Mouse (Mus musculus): Measurements from ENCODE around the gene Tmem141. TPM values are rescaled to one million over a fixed set of nuclear protein-coding genes. Genes with fewer than 3 reads are reported as not detected.

Tmem141 gene
- polyA plus RNA-seq, 1 experiment from 2014 or later, result 13.4 TPM

DNA sequence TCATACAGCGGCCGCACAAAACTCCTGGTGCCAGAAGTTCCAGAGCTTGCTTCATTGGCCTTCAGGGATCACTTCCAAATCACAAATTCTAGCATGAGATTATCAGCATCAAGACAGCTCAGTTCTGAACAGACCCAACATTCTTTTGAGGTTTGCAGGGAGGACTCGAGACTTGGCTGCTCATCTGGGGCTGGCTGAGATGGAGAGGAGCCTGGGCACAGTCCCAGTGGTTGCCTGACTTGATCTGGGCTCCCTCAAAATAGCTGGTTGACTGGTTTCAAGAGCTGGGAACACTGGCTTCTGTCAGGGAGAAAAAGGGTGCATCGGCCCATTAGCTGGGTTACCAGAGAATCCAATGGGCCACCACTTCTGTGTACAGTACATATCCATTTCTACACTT, 34.9 kb upstream of the Tmem141 start:
- DNase-seq (ENCODE audit: low spot score) (no peak), ATAC-seq (replicated peaks; ENCODE audit: low FRiP score) (no peak)
- Histone ChIP-seq H3K9me3 (ENCODE audit: control insufficient read depth, low read length) (no peaks in the 10 kb centered on the region), H3K4me2 (no peak overlapping the region), H3K4me3 (ENCODE audit: low read depth, low read length) (no peak overlapping the region), H3K4me1 (replicated peaks; ENCODE audit: control insufficient read depth, insufficient read depth, low read length) (no peaks in the 10 kb centered on the region), H3K9ac (ENCODE audit: low read depth, low read length) (no peak overlapping the region), H3K36me3 (ENCODE audit: control insufficient read depth, insufficient read depth, low read length) (no peaks in the 10 kb centered on the region), H3K27ac (ENCODE audit: low read depth, low read length) (no peak overlapping the region), H3K27me3 (replicated peaks; ENCODE audit: control insufficient read depth, insufficient read depth, low read length) (0 out of 2 replicates have a peak, but pooled peaks cover 3% of the 10 kb centered on the region)
- 83% methylated on average over 4 of the region's 4 CpGs for WGBS

GRCm38 (mm10) chr2:25654502-25654901, 32.7 kb upstream of the Tmem141 start:
- no peak overlapping the region for H3K4me2 ChIP-seq
- H3K4me3 ChIP-seq (ENCODE audit: low read depth, low read length), result no peak overlapping the region
- DNase-seq (ENCODE audit: low spot score), result no peak
- H3K36me3 ChIP-seq (ENCODE audit: control insufficient read depth, insufficient read depth, low read length), result no peaks in the 10 kb centered on the region
- no peaks in the 10 kb centered on the region for H3K4me1 ChIP-seq (replicated peaks; ENCODE audit: control insufficient read depth, insufficient read depth, low read length)
- 0 out of 2 replicates have a peak, but pooled peaks cover 3% of the 10 kb centered on the region for H3K27me3 ChIP-seq (replicated peaks; ENCODE audit: control insufficient read depth, insufficient read depth, low read length)
- no peaks in the 10 kb centered on the region for H3K9me3 ChIP-seq (ENCODE audit: control insufficient read depth, low read length)
- WGBS, result 55% methylated on average over 1 of the region's 1 CpGs
- H3K9ac ChIP-seq (ENCODE audit: low read depth, low read length), result no peak overlapping the region
- ATAC-seq (replicated peaks; ENCODE audit: low FRiP score), result no peak
- no peak overlapping the region for H3K27ac ChIP-seq (ENCODE audit: low read depth, low read length)

GRCm38 (mm10) chr2:25652902-25653301, 31.1 kb upstream of the Tmem141 start, which contains the start of gene Lcn8:
Lcn8 (plus strand) TSS chr2:25653120.
- H3K27ac ChIP-seq (ENCODE audit: low read depth, low read length), result no peak within 1 kb of the TSS
- H3K27me3 ChIP-seq (replicated peaks; ENCODE audit: control insufficient read depth, insufficient read depth, low read length), result 0 out of 2 replicates have a peak, but pooled peaks cover 3% of the 10 kb centered on the region
- ATAC-seq (replicated peaks; ENCODE audit: low FRiP score) (no peak), DNase-seq (ENCODE audit: low spot score) (no peak)
- no peak within 1 kb of the TSS for H3K4me3 ChIP-seq (ENCODE audit: low read depth, low read length)
- no peaks in the 10 kb centered on the region for H3K36me3 ChIP-seq (ENCODE audit: control insufficient read depth, insufficient read depth, low read length)
- H3K4me2 ChIP-seq, result no peak within 1 kb of the TSS
- H3K4me1 ChIP-seq (replicated peaks; ENCODE audit: control insufficient read depth, insufficient read depth, low read length), result no peaks in the 10 kb centered on the region
- WGBS, result 67% methylated on average over 2 of the region's 2 CpGs
- H3K9ac ChIP-seq (ENCODE audit: low read depth, low read length), result no peak within 1 kb of the TSS
- no peaks in the 10 kb centered on the region for H3K9me3 ChIP-seq (ENCODE audit: control insufficient read depth, low read length)

DNA sequence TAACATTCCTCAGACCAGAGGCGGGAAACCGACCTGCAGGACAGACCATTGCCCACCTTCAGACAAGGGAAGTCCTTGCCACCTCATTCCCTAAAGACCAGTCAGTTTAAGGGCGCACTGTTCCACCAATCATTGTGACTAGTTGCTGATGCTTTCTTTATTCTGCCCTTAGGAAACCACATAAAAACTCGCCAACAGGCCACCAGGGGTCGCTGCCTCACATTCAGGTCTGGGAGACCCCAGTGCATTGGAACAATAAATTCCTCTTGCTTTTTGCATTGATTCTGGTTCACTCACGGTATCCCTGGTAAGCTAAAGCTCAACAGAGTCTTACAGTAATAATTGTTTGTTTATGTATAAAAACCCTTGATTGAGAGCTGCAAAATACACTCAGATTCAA, 18.1 kb upstream of the Tmem141 start:
- no peak overlapping the region for H3K4me2 ChIP-seq
- H3K36me3 ChIP-seq (ENCODE audit: control insufficient read depth, insufficient read depth, low read length), result no peaks in the 10 kb centered on the region
- no peak overlapping the region for H3K4me3 ChIP-seq (ENCODE audit: low read depth, low read length)
- H3K9me3 ChIP-seq (ENCODE audit: control insufficient read depth, low read length), result no peaks in the 10 kb centered on the region
- no peaks in the 10 kb centered on the region for H3K27me3 ChIP-seq (replicated peaks; ENCODE audit: control insufficient read depth, insufficient read depth, low read length)
- ATAC-seq (replicated peaks; ENCODE audit: low FRiP score), result no peak
- no peaks in the 10 kb centered on the region for H3K4me1 ChIP-seq (replicated peaks; ENCODE audit: control insufficient read depth, insufficient read depth, low read length)
- H3K9ac ChIP-seq (ENCODE audit: low read depth, low read length), result no peak overlapping the region
- no peak overlapping the region for H3K27ac ChIP-seq (ENCODE audit: low read depth, low read length)
- 17% methylated on average over 6 of the region's 6 CpGs for WGBS
- DNase-seq (ENCODE audit: low spot score), result no peak

- 58% methylated on average over 1 of the region's 1 CpGs for WGBS
Measured at GRCm38 (mm10) chr2:25634046-25634445, 12.2 kb upstream of the Tmem141 start.

GRCm38 (mm10) chr2:25633616-25634015, 11.8 kb upstream of the Tmem141 start:
- ATAC-seq (replicated peaks; ENCODE audit: low FRiP score), result no peak
- H3K36me3 ChIP-seq (ENCODE audit: control insufficient read depth, insufficient read depth, low read length), result no peaks in the 10 kb centered on the region

More at GRCm38 (mm10) chr2:25634046-25634445, 12.2 kb upstream of the Tmem141 start:
- no peaks in the 10 kb centered on the region for H3K27me3 ChIP-seq (replicated peaks; ENCODE audit: control insufficient read depth, insufficient read depth, low read length)
- H3K9me3 ChIP-seq (ENCODE audit: control insufficient read depth, low read length), result no peaks in the 10 kb centered on the region
- H3K4me3 ChIP-seq (ENCODE audit: low read depth, low read length), result no peak overlapping the region
- H3K36me3 ChIP-seq (ENCODE audit: control insufficient read depth, insufficient read depth, low read length), result no peaks in the 10 kb centered on the region
- no peaks in the 10 kb centered on the region for H3K4me1 ChIP-seq (replicated peaks; ENCODE audit: control insufficient read depth, insufficient read depth, low read length)
- ATAC-seq (replicated peaks; ENCODE audit: low FRiP score), result no peak
- H3K4me2 ChIP-seq, result no peak overlapping the region
- no peak overlapping the region for H3K9ac ChIP-seq (ENCODE audit: low read depth, low read length)
- H3K27ac ChIP-seq (ENCODE audit: low read depth, low read length), result no peak overlapping the region
- no peak for DNase-seq (ENCODE audit: low spot score)

GRCm38 (mm10) chr2:25628738-25629137, 6.9 kb upstream of the Tmem141 start:
- WGBS, result 39% methylated on average over 4 of the region's 4 CpGs
- no peak for DNase-seq (ENCODE audit: low spot score)
- H3K9ac ChIP-seq (ENCODE audit: low read depth, low read length), result no peak overlapping the region
- ATAC-seq (replicated peaks; ENCODE audit: low FRiP score), result no peak
- no peaks in the 10 kb centered on the region; the same call in 1 of the 2 replicates for H3K4me1 ChIP-seq (replicated peaks; ENCODE audit: control insufficient read depth, insufficient read depth, low read length)
- no peaks in the 10 kb centered on the region for H3K27me3 ChIP-seq (replicated peaks; ENCODE audit: control insufficient read depth, insufficient read depth, low read length)
- no peak overlapping the region for H3K4me2 ChIP-seq
- no peaks in the 10 kb centered on the region for H3K9me3 ChIP-seq (ENCODE audit: control insufficient read depth, low read length)
- no peaks in the 10 kb centered on the region for H3K36me3 ChIP-seq (ENCODE audit: control insufficient read depth, insufficient read depth, low read length)
- H3K4me3 ChIP-seq (ENCODE audit: low read depth, low read length), result no peak overlapping the region
- H3K27ac ChIP-seq (ENCODE audit: low read depth, low read length), result peak overlapping the region; percentile 19; the same call in 1 of the 2 replicates

More at GRCm38 (mm10) chr2:25633616-25634015, 11.8 kb upstream of the Tmem141 start:
- Histone ChIP-seq H3K9ac (ENCODE audit: low read depth, low read length) (no peak overlapping the region), H3K4me1 (replicated peaks; ENCODE audit: control insufficient read depth, insufficient read depth, low read length) (no peaks in the 10 kb centered on the region; the same call in 1 of the 2 replicates), H3K4me3 (ENCODE audit: low read depth, low read length) (no peak overlapping the region), H3K27me3 (replicated peaks; ENCODE audit: control insufficient read depth, insufficient read depth, low read length) (no peaks in the 10 kb centered on the region), H3K27ac (ENCODE audit: low read depth, low read length) (no peak overlapping the region), H3K9me3 (ENCODE audit: control insufficient read depth, low read length) (no peaks in the 10 kb centered on the region), H3K4me2 (no peak overlapping the region)
- no peak for DNase-seq (ENCODE audit: low spot score)
- WGBS, result 73% methylated on average over 3 of the region's 3 CpGs

DNA sequence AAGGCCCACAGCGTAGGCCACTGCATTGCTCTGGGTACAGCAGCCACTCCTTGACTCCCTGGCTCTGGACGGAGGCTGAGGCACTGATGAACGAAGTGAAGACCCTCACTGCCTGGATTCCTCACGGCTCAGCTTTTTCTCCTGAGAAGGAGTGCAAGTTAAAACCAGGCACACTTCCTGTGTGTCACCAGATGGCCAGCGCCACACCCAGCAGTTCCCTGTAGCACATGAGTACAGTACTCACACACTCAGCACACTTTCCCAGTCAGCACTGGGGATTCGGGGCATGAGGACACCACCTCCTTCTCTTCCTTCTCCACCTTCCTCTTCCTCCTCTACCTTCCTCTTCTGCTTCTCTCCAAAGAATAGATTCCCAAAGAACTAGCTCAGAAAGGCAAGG, 6.0 kb upstream of the Tmem141 start, which contains the start of gene Fcna:
Gene Fcna (minus strand): TSS at position 220 of the 400 bp plus-strand sequence.
- WGBS, result 68% methylated on average over 6 of the region's 6 CpGs
- no peaks in the 10 kb centered on the region; the same call in 1 of the 2 replicates for H3K4me1 ChIP-seq (replicated peaks; ENCODE audit: control insufficient read depth, insufficient read depth, low read length)
- H3K4me3 ChIP-seq (ENCODE audit: low read depth, low read length), result no peak within 1 kb of the TSS
- no peaks in the 10 kb centered on the region for H3K9me3 ChIP-seq (ENCODE audit: control insufficient read depth, low read length)
- DNase-seq (ENCODE audit: low spot score) (no peak), ATAC-seq (replicated peaks; ENCODE audit: low FRiP score) (no peak)
- H3K9ac ChIP-seq (ENCODE audit: low read depth, low read length), result no peak within 1 kb of the TSS
- no peaks in the 10 kb centered on the region for H3K36me3 ChIP-seq (ENCODE audit: control insufficient read depth, insufficient read depth, low read length)
- peak within 1 kb of the TSS; percentile 19; the same call in 1 of the 2 replicates for H3K27ac ChIP-seq (ENCODE audit: low read depth, low read length)
- H3K4me2 ChIP-seq, result no peak within 1 kb of the TSS
- no peaks in the 10 kb centered on the region for H3K27me3 ChIP-seq (replicated peaks; ENCODE audit: control insufficient read depth, insufficient read depth, low read length)

GRCm38 (mm10) chr2:25625986-25626385, 4.2 kb upstream of the Tmem141 start:
- DNase-seq (ENCODE audit: low spot score), result no peak
- no peak overlapping the region for H3K4me2 ChIP-seq
- no peak overlapping the region for H3K4me3 ChIP-seq (ENCODE audit: low read depth, low read length)
- H3K9me3 ChIP-seq (ENCODE audit: control insufficient read depth, low read length), result no peaks in the 10 kb centered on the region
- no peaks in the 10 kb centered on the region for H3K36me3 ChIP-seq (ENCODE audit: control insufficient read depth, insufficient read depth, low read length)
- no peak overlapping the region for H3K9ac ChIP-seq (ENCODE audit: low read depth, low read length)
- H3K4me1 ChIP-seq (replicated peaks; ENCODE audit: control insufficient read depth, insufficient read depth, low read length), result peaks cover 3% of the 10 kb centered on the region; the same call in 1 of the 2 replicates
- 45% methylated on average over 5 of the region's 5 CpGs for WGBS
- ATAC-seq (replicated peaks; ENCODE audit: low FRiP score), result no peak
- no peaks in the 10 kb centered on the region for H3K27me3 ChIP-seq (replicated peaks; ENCODE audit: control insufficient read depth, insufficient read depth, low read length)
- no peak overlapping the region for H3K27ac ChIP-seq (ENCODE audit: low read depth, low read length)

Data from liver, embryonic 11.5 days (tissue).